Mouse (Mus musculus) skeletal muscle tissue, adult 2 months (tissue): ENCODE data around the gene Pbld1.
A peak's percentile ranks its signal among the peaks of the same experiment; 100 is the strongest.

Source experiments
- DNase-seq: peaks from one replicate; pipeline ENCODE4 v3.0.0-alpha.2; 2012; ENCODE audit warnings: low read depth, low spot score

Pbld1 gene

GRCm38 (mm10) chr10:63059862-63060261 lies at the start of gene Pbld1:
Gene Pbld1, plus strand, starts transcription at chr10:63060162.
- DNase-seq, result no peak

GRCm38 (mm10) chr10:63010268-63010667 lies 49.7 kb upstream of the Pbld1 start:
- no peak for DNase-seq

- no peak for DNase-seq
Measured at GRCm38 (mm10) chr10:63011556-63011955, 48.4 kb upstream of the Pbld1 start.

- DNase-seq, result no peak
Measured at GRCm38 (mm10) chr10:63013476-63013875, 46.5 kb upstream of the Pbld1 start.

GRCm38 (mm10) chr10:63014168-63014567 lies 45.8 kb upstream of the Pbld1 start:
- DNase-seq, result no peak

GRCm38 (mm10) chr10:63019304-63019703 lies 40.7 kb upstream of the Pbld1 start:
- DNase-seq, result no peak

- DNase-seq, result no peak
Measured at GRCm38 (mm10) chr10:63021702-63022101, 38.3 kb upstream of the Pbld1 start.

GRCm38 (mm10) chr10:63022541-63023120 lies 37.3 kb upstream of the Pbld1 start:
- DNase-seq, result no peak

GRCm38 (mm10) chr10:63023121-63023748 lies 36.7 kb upstream of the Pbld1 start:
- DNase-seq, result peak; percentile 31

GRCm38 (mm10) chr10:63023749-63024579 lies 36.0 kb upstream of the Pbld1 start, which contains the start of the genes Hnrnph3 and Pbld2:
Gene Hnrnph3, minus strand, starts transcription at chr10:63024217.
Gene Pbld2, plus strand, starts transcription at chr10:63024315.
- peak; percentile 99 for DNase-seq

- DNase-seq, result peak; percentile 62
Measured at GRCm38 (mm10) chr10:63024580-63024910, 35.4 kb upstream of the Pbld1 start.

- DNase-seq, result no peak
Measured at GRCm38 (mm10) chr10:63025016-63025415, 34.9 kb upstream of the Pbld1 start.

GRCm38 (mm10) chr10:63025491-63026011 lies 34.4 kb upstream of the Pbld1 start:
- no peak for DNase-seq

- no peak for DNase-seq
Measured at GRCm38 (mm10) chr10:63026156-63026794, 33.7 kb upstream of the Pbld1 start.

- no peak for DNase-seq
Measured at GRCm38 (mm10) chr10:63026795-63027160, 33.2 kb upstream of the Pbld1 start.

- DNase-seq, result no peak
Measured at GRCm38 (mm10) chr10:63027376-63028161, 32.4 kb upstream of the Pbld1 start.

GRCm38 (mm10) chr10:63028396-63028795 lies 31.6 kb upstream of the Pbld1 start:
- no peak for DNase-seq

- DNase-seq, result no peak
Measured at GRCm38 (mm10) chr10:63032267-63032666, 27.7 kb upstream of the Pbld1 start.

- no peak for DNase-seq
Measured at GRCm38 (mm10) chr10:63032956-63033355, 27.0 kb upstream of the Pbld1 start.

- no peak for DNase-seq
Measured at GRCm38 (mm10) chr10:63038571-63039320, 21.2 kb upstream of the Pbld1 start.
